Mouse (Mus musculus) kidney, adult 11 months (tissue): ENCODE results near the gene Ism2.
"Not testable (repeated sequence)": the region's sequence is repeated elsewhere in the genome, so short reads cannot be mapped to it uniquely, and the experiment has no call there.

ENCODE experiments used
- DNase-seq: peaks from one replicate; pipeline ENCODE4 v3.0.0; 2022

Ism2 gene

DNA sequence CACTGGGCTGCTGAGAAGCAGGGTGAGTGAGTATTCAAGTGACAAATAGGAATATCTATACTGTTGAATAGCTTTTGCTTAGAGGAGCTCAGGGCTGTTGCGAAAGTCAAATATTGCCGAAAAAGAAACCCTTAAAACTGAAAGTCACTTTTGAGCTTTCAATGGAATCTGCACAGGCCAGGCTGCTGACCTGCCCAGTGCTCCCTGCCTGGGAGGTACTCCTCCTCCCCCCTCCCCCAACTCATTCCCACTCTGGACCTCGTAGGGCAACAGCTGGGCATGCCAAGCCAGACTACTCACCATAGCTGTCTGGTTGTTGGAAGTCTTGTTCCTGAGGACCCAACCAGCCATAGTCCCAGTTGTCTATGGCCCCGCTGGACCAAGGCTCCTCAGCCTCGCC lies 14.8 kb downstream of the Ism2 start:
- DNase-seq: no peak

DNA sequence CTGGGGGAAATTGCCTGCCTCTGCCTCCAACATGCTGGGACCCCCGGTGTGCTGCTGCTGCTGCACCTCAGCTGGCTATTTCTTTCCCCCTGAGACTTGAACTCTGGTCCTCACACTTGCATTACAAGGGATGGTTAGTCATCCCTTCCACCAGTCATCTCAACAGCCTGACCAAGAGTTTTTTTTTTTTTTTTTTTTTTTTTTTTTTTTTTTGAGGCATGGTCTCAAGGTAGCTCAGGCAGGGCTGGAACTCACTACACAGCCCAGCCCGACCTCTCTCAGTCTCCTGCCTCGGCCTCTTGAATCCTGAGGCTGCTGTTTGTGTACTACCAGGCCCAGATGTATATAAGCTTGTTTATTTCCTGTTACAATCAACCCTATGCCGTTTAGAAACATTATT lies 15.2 kb downstream of the Ism2 start:
- no peak for DNase-seq

DNA sequence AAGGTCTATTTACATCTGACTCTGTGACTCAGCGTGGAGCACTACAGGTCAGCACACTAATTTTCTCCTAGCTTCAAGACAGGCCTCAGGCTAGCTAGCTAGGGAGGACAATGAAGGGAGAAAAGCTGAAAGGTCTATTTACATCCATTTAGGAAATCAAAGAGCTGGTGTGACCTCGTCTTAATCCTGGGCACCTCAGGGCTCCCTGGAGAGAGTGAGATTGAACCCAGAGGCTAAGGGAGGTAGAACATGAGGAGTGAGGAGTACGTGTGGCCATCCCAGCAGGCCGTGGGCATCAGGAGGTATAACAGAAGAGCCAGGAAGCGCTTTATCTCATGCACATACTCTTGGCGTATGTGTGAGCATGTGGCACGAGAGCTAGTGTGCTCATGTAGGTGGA lies 15.8 kb downstream of the Ism2 start:
- no peak for DNase-seq

DNA sequence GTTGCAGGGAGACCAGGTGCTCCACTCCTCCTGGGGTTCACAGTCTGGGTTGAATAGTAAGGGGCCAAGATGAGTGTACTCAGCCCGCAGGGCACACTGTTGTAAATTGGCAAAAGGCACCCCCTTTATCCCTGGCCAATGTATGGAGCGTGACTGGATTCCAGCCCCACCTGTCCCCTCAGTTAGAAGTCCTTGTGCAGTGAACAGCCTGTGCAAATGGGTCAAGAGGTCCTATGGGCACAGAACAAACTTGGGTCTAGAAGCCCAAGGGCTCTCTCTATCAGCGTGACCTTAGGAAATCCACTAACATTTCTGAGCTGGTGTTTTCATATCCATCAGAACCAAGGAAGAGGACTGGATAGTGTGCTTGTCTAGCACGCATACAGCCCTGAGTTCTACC lies 16.8 kb downstream of the Ism2 start:
- no peak for DNase-seq

DNA sequence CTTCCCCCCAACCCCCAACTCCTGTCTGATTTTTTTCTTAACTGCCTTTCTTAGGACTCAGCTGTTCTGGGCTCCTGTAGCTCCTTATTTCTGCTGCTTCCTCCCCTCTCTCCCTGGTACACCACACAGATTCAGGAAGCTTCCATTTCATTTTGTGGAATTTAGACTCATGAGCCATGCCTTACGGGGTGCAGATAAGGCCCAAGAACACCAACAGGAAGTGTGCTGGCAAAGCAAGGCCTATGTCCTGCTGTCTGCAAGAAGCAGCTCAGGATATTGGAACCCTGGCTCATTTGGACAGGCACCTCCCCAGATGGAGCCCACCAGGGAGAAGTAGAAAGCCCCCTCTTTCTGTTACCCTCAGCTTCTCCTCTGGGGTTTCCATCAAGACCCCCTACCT lies 17.7 kb downstream of the Ism2 start:
- DNase-seq: no peak

DNA sequence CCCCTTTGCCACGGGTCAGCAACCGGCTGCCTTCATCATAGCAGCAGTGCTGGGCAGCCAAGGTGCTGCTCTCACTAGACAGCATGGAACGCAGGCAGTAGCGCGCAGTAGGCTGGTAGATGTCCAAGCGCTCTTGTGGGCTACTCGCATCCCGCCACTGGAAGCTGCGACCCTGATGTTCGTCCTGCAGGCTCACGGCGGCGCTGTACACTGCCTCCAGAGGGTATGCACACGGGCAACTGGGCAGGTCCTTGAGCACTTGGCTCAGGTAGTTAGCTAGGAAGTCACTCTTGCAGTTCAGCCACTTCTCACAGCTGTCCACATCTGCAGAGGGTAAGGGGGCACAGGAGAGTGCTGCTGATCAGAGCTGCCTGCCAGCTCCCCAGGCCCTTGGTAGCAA lies 19.6 kb downstream of the Ism2 start:
- no peak for DNase-seq

DNA sequence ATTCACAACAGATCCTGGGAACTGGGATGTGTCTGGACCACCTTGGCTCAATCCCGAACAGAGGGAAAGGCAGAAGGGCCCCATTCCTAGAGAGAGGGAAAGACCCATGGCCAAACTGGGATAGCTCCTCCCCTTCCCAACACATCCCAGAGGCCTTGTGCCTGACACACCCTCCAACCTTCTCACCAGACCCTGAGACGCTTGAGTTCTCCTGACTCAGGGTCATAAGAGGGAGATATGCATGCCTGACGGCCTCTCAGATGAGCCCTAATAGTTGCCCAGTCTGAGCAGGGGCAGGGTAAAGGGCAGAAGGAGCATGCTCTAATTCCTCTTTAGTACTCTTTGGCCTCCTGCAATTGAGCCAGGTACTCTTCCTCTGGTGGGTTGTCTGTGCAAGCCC lies 20.2 kb downstream of the Ism2 start:
- DNase-seq: no peak

DNA sequence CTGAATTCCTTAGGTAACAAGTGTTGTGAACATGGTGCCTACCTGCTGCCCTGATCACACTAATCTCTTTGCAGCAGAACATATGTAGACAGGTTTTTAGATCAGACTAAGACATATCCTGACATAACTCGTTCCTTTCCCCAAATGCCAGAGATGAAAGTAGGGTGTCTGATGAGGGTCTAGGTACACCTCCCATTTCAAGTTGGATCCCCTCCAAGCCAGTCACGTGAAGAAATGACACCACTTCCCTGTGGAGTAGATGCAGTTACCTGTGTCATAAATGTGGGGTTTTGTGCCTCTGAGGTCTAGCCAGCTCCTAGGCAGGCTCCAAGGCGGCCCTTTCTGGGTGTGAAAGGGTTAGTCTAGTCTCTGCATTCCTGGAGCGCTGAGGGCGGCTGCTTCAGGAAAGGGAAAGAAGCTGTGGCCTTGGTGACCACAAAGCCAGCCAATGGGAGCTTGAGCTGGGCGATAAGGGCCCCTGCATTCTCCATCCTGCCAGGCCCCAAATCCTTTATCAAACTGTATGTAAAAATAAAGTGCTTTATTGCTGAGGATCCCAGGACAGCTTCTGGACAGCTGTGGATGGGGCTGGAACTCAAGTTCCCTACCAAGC lies 21.3 kb downstream of the Ism2 start:
- DNase-seq: no peak

DNA sequence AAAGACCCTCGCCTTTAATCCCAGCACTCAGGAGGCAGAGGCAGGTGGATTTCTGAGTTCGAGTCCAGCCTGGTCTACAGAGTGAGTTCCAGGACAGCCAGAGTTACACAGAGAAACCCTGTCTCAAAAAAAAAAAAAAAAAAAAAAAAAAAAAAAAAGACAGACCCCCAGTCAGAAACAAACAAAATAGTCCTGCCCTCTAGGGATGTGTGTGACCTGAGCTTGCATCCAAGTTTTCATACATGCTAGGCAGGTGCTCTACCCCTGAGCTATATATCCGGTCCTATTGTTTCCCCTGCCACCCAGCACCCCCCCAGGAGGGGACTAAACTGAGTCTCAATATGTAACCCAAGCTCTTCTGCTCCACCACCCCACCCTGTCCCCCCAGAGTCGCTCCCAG lies 22.3 kb downstream of the Ism2 start:
- DNase-seq: not testable (repeated sequence)

DNA sequence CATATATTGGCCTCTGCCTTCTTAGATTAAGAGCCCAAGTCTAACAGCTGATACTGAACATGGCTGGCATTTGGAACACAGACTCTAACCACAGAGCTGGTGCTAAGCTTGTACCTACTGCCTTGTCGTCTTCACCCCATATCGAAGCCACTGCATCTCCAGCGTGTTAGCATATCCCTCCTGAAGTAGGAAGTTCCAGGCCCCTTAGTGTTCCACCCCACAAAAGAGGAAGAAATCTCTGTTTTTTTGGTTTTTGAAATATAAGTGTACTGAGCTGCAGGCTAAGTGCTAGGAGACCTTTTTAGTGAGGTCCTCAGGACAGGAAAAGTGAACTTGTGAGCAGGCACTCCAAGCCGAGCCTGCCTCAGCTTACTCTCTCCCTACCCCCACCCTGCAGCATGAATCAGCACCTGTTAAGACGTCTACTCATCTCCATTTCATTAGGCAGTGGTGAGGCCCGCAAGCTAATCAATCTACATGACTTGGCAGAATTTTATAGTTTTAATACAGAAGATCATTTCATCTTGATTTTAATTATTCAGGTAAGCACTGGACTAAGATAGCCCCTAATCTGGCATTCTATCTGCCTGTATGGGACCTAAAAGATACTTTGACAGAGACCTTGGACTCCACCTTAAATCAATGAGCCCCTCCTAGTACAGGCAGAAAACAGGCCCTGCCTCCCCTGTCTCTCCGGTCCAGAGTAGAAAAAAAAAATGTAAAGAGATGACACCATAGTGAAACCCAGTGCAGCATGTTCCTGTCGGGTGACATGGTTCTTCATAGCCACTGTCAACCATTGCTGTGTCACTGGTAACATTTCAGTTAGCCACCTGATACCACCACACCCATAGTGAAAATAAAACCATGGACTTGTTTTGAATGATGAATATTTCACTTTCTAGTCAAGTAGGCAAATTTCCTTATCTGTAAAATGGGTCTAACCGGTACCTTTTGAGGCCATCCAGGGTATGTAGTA lies 24.4 kb downstream of the Ism2 start:
- no peak for DNase-seq

DNA sequence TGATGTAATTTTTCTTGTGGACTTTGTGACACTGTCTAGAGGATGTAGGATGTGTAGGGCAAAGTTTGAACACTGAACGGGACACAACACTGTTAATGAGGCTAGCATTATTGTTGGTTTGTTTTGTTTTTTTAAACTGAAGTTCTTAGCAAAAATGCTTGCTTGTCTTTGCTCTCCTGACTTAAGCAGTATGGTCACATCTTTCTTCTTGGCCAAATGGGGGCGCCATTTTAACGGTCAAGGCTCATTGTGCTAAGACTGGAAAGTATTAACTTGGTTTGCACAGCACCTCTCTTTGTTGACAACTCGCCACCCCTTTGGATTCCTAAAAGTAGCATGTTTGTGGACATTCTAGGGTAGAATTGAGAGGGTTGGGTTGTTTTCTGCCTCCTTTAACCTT lies 31.8 kb downstream of the Ism2 start:
- DNase-seq: no peak

DNA sequence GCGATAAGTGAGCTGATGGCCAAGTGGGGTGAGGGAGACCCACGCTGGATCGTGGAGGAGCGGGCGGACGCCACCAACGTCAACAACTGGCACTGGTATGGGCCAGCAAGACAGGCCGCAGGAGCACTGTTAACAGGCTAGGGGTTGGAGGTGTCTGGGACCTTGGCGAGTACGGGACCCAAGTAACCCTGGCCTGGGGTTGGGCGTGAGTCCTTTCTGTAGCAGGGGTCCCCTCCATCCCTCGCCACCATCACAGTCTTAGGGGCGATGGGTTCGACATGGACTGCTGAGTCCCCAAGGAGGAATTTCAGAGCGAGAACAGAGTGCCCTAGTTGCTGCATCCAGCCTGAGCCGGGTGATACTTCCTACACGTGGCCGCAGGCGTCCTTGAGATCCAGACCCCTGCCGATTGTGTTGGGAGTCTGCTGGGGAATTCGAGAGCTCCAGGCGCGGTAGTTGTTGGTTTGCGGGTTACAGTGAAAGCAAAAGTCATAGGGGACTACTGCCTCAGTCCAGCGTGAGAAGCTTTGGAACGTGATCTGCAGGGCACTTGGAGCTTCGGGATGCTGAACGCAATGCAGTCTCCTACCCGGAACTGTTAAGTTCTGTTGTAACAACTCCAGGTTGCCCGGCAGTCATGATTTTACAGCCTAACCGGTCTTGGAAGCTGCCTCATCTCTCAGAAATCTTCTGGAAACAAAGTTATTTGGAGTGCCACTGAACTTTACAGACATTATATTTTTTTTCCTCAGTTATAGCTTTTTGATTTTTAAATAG lies 32.5 kb downstream of the Ism2 start:
- no peak for DNase-seq

DNA sequence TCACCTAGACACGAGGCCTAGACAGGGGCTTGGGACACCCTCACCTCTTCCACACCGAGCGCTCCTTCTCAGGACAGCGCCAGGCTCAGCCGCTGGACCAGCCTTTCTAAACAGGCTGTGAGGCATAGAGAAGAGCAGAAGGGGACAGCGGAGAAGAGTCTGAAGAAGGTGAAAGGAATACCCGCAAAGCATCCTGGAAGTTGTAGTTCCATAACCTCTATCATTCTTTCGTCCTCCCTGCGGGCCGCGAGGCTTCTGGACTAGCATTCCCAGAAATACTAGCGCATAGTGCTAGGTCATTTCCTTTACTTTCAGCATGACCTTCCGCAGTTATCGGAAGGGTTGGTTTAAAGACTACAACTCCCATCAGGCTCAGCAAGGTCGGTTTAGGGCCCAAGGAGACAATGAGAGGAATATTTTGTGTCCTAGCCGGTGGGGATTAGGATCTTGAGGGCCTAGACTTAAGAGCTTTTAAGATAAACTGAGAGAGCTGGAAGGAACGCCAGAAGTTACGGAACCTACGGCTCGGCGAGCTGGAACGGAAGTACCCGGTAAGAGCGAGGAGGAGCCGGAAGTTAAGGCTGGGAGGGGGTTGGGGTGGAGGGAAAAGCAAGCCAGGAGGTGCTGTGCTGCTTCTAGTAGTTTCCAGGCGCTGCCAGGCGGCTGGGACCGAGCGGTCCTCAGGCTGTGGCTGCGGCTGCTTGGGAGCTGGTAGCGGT lies 33.2 kb downstream of the Ism2 start, which contains the start of the genes Vipas39 and Ahsa1:
Gene Vipas39, minus strand, starts transcription at position 149 of the 719 bp plus-strand sequence.
Gene Ahsa1, plus strand, starts transcription at position 372 of the 719 bp plus-strand sequence.
- peak; percentile 96 for DNase-seq

DNA sequence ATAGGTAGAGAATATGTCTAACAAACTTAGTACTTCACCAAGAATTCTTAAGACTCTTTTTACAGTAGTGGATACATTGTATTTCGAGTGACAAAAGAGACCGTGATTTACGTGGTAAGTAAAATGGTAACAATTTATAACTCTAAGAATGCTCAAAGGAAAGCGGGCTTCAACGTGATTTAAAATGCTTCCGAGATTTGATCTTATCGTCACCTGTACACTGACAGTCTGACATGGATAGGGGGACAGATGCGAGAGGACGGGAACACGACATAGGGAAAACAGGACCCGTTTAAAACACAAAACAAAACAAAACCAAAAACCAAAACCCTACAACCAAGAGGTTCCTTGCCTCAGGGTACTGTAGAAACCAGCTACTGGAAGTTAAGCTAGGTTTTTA lies 34.1 kb downstream of the Ism2 start:
- no peak for DNase-seq

DNA sequence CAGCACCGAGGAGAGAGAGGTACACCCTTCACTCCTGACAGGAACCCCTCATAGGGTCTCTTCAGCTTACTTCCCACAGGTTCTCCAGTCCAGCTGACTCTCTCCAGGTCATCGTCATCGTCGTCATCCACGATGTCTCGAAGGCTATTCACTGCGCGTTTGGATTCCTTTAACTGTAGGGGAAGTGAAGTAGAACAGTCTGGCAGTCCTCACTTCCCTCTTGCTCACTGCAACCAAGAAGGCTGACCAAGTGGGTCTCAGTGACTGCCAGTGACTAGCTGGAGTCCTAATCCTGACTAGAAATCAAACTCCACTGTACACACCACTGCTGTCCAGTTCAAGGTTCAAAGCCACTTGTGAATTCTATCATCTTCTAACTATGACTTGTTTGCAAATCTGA lies 38.9 kb downstream of the Ism2 start:
- DNase-seq: no peak

DNA sequence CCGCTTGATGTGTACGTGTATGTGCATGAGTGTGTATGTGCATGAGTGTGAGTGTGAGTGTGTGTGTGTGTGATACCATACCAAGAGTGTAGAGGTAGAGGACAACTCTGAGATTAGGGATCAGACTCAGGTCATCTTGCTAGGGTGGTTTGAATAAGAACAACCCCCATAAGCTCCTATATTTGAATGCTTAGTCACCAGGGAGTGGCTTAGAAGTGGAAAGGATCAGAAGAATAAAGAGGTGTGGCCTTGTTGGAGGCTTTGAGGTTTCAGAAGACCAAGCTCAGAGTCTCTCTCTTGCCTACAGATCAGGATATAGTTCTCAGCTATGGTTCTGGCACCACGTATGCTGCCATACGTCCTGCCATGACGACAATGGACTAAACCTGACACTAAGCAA lies 42.9 kb downstream of the Ism2 start:
- DNase-seq: no peak

DNA sequence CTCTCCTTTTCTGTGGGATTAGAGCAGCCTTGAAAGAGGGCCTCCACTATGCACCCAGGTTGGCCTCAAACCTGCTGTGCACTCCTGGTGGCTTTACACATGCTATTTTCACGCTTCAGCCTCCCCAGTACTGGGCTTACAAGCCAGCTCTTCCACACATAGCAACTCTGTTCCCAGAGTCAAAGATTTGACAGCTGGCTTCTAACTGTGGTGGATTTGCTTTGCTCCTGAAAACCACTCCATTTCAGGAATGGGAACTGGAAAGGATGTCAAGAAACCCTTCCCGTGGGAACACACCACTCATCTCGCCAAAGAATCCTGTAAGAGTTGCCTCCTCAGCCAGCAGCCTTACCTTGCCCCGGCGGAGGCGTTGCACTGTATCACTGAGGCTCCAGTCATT lies 45.6 kb downstream of the Ism2 start:
- no peak for DNase-seq

DNA sequence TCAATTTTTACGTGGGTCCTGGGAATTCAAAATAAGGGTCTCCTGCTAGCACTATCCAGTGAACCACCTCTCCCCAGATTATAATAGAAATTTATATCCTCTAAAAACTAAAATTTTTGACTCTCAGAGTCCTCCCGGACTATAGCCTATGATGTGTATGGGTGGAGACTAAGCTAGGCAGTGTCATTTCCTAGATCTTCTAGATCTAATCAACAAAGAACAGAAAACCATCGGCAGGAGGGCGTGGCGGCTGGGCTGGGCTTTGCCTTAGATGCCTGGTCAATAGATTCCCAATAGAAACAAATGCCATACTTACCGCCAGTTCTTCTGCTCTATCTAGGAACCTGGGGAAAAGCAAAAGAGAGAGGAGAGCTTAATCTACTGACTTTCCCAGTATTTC lies 49.3 kb downstream of the Ism2 start:
- no peak for DNase-seq

DNA sequence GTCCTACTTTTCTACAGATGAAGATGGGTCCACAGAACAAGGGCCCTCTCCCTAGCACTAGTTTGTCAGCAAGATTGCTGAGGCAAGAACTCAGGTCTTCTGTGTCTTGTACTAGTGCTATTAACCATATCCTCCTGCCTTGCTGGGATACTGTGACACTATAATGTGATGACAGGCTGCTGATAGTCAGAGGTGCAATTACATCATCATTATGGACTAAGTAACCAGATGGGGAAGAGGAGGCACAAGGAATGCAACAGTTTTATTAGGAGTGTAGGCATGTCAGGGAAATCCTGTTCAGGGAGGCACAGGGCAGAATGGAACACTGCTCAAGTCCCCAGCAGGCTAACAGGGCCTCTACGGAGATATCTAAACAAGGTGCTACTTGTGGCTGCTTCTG lies 60.9 kb downstream of the Ism2 start, which contains the start of gene Noxred1:
Gene Noxred1, minus strand, starts transcription at position 101 of the 400 bp plus-strand sequence.
- no peak for DNase-seq

DNA sequence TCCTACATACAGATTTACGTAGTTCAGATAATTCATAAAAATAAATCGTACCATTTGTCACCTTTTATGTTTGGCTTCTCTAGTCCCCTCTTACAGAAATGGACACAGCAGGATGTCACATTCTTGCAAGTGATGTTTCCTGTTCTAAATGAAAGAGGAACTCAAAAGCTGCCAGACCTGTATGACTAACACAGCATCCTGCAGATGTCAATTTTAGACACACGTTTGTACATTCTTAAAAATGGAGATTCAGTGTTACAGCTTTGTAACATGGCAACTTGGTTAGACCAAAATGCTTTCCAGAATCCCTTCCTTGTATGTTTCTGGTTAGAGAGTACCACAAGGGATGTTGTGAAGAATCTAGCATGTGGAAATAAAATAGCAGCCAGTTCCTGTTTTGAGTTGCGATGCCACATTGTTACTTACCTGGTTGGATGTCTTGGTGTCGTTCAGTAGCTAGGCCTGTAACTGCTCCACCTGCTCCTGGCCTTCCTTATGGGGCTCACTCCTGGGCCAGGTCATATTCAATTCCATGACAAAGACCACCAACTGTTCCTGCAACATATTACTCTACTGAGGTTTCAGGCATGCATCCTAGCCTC lies 62.5 kb downstream of the Ism2 start:
- DNase-seq: no peak

DNA sequence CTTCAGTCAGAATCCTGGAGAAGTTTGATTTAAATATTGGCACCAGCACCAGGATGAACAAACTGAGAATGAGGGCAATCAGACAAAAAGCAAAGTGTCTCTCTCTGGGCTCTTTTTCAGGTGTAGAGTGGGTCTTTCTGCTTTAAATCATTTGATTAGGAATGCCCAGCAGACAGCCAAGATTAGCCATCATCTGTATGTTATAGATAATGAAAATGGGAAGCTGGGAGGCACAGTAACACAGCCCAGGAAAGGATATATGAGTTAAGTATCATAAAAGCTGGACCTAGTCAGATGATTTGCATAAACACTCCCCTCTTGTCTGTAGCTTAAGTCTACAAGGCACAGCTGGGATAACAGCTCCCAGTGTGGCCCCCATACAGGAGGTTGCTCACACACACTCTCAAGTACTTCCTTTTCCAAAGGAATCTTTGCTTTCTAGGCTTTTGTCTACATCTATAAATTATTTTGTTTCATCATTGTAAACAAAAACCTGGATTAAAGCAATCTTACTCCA lies 69.1 kb downstream of the Ism2 start:
- DNase-seq: no peak

DNA sequence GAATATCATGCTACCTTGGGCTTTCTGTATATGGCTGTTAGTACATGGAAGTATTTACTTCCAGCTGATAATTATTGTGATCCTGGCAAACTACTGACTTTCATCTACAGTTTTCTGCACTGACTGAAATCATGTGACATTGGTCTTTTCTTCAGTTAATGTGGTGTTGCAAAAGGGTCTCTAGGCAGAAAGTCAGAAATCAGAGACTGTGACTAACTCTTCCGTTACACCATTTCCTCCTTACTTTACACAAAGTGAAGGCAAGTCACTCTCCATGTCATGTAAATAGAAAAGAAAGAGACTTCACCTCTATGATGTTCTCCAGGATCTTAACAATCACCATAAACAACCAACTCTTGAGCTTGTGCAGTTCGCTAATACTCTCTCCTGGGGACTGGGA lies 69.9 kb downstream of the Ism2 start:
- no peak for DNase-seq
